Mouse (Mus musculus) frontal cortex, adult (tissue): ENCODE measurements at regions not wholly inside any gene's neighbourhood (a gene's known extent, or its start where the extent isn't known, plus 50 kb on each side); places are given as distances from the start of the nearest gene placed in this dataset.

Experiments used
- ATAC-seq: cut with Nextera tagmentation; 2 replicates; pipeline ENCODE4 v1.9.2; 2017; ENCODE audit warnings: mild to moderate bottlenecking, moderate library complexity, mixed read lengths; ENCODE audit not compliant: low TSS enrichment

DNA sequence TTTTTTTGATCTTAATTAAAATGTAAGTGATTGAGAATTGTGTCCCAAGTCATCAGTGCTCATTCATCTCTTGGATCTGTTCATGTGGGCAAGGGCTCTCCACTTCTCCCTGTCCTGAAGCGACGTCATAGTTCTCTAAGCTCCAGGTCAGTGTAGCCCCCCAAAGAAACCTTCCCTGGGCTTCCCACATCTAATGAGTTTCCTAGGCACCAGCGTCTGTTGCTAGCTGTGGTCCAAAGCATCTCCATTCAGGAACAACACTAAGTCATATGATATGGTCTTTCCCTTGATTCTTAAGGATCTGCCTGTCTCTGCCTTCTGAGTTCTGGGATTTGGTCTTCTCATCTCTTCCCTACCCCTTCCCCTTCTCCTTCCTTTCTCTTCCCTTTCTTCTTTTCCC, 66.3 kb upstream of the Sox4 start:
- ATAC-seq: no peak

DNA sequence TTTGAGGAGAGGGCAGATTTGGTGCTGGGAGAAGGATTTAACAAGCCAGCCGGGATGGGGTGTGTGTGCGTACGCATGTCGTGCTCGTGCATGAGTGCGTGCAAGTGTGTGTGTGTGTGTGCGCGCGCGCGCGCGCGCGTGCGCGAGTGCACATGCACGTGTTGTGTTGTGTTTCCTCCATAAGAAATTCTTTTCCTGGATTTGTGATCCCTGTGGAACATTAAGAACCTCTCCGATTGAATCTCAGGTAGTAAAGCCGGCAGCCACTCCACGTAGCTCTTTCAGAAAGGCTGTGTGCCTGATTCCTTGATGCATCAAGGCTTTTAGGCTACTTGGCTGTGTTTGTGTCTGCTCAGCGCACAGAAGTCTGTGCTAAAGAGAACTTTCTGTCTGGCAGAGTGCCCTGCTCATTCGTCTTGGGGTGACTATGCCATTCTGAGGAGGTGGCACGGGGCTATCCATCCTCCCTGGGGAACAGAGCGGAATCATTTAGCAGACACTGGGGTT, 62.7 kb upstream of the Sox4 start:
- peak; percentile 48 for ATAC-seq

DNA sequence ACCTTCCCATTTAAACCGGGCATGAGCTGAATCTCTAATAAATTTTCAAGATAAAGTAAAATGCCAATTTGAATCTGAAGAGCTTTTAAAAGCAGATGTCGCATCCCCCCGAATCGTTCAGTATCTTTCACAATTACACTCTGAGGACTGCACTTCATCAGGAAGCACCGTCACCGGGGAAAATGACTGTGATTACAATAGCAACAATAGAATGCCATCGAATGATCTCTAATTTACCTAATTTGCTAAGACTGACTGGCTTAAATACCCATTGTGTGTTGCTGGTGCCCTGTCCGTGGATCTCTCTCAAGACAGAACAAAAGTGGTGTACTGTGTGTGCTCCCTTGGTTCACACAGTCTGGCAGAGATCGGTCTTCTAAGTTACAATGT, 62.1 kb upstream of the Sox4 start:
- 0 out of 2 replicates have a peak, but pooled peaks have one; percentile 20 for ATAC-seq

DNA sequence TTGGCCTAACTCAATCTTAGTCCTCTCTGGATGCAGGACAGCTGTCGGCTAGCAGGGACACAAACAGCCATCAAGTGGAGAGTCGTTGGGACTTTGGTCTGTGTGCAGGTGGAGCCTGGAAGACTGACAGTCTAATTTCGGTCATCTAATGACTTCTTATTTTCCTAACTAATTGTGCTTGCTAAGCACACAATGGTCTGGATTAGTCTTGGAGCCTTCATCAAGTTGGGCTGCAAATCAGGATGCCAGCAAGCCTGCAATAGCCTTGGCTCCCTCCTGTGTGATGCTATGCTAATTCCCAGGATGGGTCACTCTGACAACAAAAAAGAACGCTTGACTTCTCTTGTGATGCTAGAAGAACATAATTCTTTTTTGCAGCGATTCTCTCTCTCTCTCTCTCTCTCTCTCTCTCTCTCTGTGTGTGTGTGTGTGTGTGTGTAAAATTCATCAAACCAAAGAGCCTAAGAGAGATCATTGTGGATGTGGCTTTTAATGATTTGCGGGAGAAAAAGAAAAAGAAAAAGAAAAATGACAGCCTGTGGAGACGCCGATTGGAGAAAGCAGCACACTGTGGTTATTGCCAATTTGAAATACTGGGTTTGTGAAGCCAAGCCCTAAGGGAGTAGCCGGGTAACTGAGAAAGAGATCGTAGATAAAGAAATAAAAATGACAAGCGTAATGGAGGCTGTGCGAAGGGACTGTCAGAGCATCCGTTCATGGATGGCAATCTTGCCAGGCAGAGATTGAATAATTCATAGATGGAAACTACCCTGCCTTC, 61.5 kb upstream of the Sox4 start:
- peak; percentile 28; the same call in 1 of the 2 replicates for ATAC-seq

DNA sequence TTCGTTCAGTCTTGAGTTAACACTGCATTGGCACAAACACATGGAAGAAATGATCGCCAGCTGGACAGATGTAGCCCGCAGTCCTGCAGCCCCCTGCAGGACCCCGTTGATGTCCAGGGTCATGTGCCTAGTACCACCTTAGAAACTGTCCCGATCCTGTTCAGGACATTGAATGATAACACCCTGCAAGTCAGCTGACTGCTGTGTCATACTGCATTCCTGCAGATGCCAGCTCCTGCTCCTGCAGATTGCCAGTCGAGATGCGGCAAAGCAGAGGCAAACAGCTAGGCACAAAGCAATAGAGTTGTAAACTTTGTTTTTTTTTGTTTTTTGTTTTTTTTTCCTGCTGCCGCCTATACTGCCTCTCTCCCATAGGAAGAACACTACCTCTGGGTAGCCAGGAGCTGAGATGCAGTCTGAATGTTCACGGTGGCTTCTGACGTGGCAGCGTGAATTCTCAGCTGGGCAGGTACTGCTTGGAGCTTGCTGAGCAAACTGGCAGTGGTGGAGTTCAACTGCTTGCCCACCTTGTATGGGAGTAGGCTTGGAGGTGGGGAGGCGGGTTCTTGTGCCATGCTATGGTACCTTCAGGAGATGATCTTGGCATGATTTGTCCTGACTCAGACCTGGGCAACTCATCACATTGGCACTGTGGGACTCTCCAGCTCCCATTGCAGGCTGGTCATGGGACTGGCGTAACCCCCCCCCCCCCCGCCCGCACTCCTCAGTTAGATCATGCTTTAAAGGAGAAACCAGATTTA, 60.7 kb upstream of the Sox4 start:
- peak; percentile 53 for ATAC-seq

DNA sequence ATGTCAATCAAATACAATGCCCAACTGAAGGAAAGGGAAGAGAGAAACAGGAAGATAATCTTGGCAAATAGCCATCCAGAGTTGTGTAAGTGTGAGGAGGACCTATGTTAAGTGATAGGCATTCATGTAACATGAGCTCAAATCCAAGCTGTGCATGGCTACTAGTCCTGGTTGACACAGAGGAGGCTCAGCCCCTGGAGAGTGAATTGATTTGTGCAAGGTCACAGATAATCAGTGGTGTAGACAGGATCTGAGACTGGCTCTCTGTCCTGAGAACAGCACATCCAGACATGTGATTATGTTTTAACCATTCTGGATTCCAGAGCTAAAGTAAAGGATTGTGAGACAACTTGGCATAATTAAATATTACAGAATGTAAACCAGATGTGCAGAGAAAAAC, 53.0 kb upstream of the Sox4 start:
- no peak for ATAC-seq
